Mouse (Mus musculus) testis, adult 2 months (tissue): ENCODE measurements around the gene Nr1h3. TPM values are rescaled to one million over a fixed set of nuclear protein-coding genes. Genes with fewer than 3 reads are reported as not detected.
"Not testable (repeated sequence)": the region's sequence is repeated elsewhere in the genome, so short reads cannot be mapped to it uniquely, and the experiment has no call there.

Experiments used
- H3K27ac ChIP-seq: fragments of 200-500 bp; 2 replicates; pipeline ENCODE4 v1.5.1; 2012; ENCODE audit warnings: low read depth, low read length; ENCODE audit not compliant: control insufficient read depth, insufficient read depth
- H3K27me3 ChIP-seq: fragments of 200-500 bp; 2 replicates; pipeline ENCODE4 v1.6.1; 2012; ENCODE audit warnings: mild to moderate bottlenecking, low read length, moderate library complexity; ENCODE audit not compliant: control insufficient read depth, insufficient read depth
- H3K36me3 ChIP-seq: fragments of 200-500 bp; 2 replicates; pipeline ENCODE4 v1.6.1; 2012; ENCODE audit warnings: mild to moderate bottlenecking, low read length; ENCODE audit not compliant: control insufficient read depth, insufficient read depth
- H3K4me1 ChIP-seq: fragments of 200-500 bp; 2 replicates; pipeline ENCODE4 v1.6.1; 2012; ENCODE audit warnings: low read length; ENCODE audit not compliant: control insufficient read depth, insufficient read depth
- H3K4me3 ChIP-seq: fragments of 200-500 bp; 2 replicates; pipeline ENCODE4 v1.5.1; 2012; ENCODE audit warnings: low read depth, mild to moderate bottlenecking, low read length, moderate library complexity, mixed read lengths; ENCODE audit not compliant: control insufficient read depth
- CTCF ChIP-seq: fragments of 200-500 bp; IDR thresholded peaks from 2 replicates; pipeline ENCODE4 v1.5.1; 2012; ENCODE audit warnings: low read depth, mild to moderate bottlenecking, inconsistent platforms, low read length, moderate library complexity; ENCODE audit not compliant: control insufficient read depth, insufficient read depth, insufficient replicate concordance
- POLR2A ChIP-seq: fragments of 200-500 bp; IDR thresholded peaks from 2 replicates; pipeline ENCODE4 v1.6.1; 2012; ENCODE audit warnings: low read depth, mild to moderate bottlenecking, inconsistent platforms, low read length, moderate library complexity; ENCODE audit not compliant: control insufficient read depth
- polyA plus RNA-seq: library from polyadenylated mRNA; depleted of rRNA; stranded (reverse); fragments of >200 nt; gene quantifications from 2 replicates; pipeline ENCODE4 v1.2.3, GENCODE M21; 2012; rRNA removed

Gene Nr1h3
- 20.0 and 22.8 TPM in 2 replicates for polyA plus RNA-seq

GRCm38 (mm10) chr2:91202222-91202971, at the start of gene Nr1h3, which contains the start of gene Acp2:
Gene Nr1h3 (minus strand): TSS chr2:91202834.
Gene Acp2 (plus strand): TSS chr2:91202885.
- no peak for TF ChIP-seq CTCF
- peak; percentile 74 for TF ChIP-seq POLR2A

GRCm38 (mm10) chr2:91252001-91252400, 49.4 kb upstream of the Nr1h3 start:
- H3K4me3 ChIP-seq, result no peak overlapping the region
- TF ChIP-seq CTCF (no peak), POLR2A (no peak)
- peaks cover 3% of the 10 kb centered on the region for H3K4me1 ChIP-seq
- H3K27ac ChIP-seq, result no peak overlapping the region
- no peaks in the 10 kb centered on the region for H3K27me3 ChIP-seq
- H3K36me3 ChIP-seq, result no peaks in the 10 kb centered on the region

More at GRCm38 (mm10) chr2:91202222-91202971, at the start of gene Nr1h3, which contains the start of gene Acp2:
- Histone ChIP-seq H3K27ac (peak within 1 kb of the TSS; percentile 86), H3K4me1 (peaks cover 6% of the 10 kb centered on the region), H3K36me3 (no peaks in the 10 kb centered on the region; the same call in 1 of the 2 replicates), H3K4me3 (peak within 1 kb of the TSS; percentile 97), H3K27me3 (no peaks in the 10 kb centered on the region)

GRCm38 (mm10) chr2:91248366-91248765, 45.7 kb upstream of the Nr1h3 start:
- TF ChIP-seq CTCF (no peak), POLR2A (no peak)
- H3K36me3 ChIP-seq, result no peaks in the 10 kb centered on the region
- H3K27me3 ChIP-seq, result no peaks in the 10 kb centered on the region
- H3K4me1 ChIP-seq, result no peaks in the 10 kb centered on the region
- H3K27ac ChIP-seq, result no peak overlapping the region
- no peak overlapping the region for H3K4me3 ChIP-seq

- H3K27me3 ChIP-seq, result no peaks in the 10 kb centered on the region
- H3K4me3 ChIP-seq, result no peak overlapping the region
- no peaks in the 10 kb centered on the region for H3K36me3 ChIP-seq
- no peaks in the 10 kb centered on the region for H3K4me1 ChIP-seq
- TF ChIP-seq CTCF, result no peak
- no peak for TF ChIP-seq POLR2A
- H3K27ac ChIP-seq, result no peak overlapping the region
Observed at GRCm38 (mm10) chr2:91244557-91245228, 42.1 kb upstream of the Nr1h3 start.

- H3K27ac ChIP-seq, result no peak overlapping the region
- no peak overlapping the region for H3K4me3 ChIP-seq
Observed at GRCm38 (mm10) chr2:91243416-91243815, 40.8 kb upstream of the Nr1h3 start.

GRCm38 (mm10) chr2:91242547-91242946, 39.9 kb upstream of the Nr1h3 start:
- TF ChIP-seq CTCF (no peak), POLR2A (no peak)
- Histone ChIP-seq H3K4me3 (no peak overlapping the region), H3K36me3 (no peaks in the 10 kb centered on the region), H3K27ac (no peak overlapping the region), H3K4me1 (no peaks in the 10 kb centered on the region), H3K27me3 (no peaks in the 10 kb centered on the region)

More at GRCm38 (mm10) chr2:91243416-91243815, 40.8 kb upstream of the Nr1h3 start:
- Histone ChIP-seq H3K36me3 (no peaks in the 10 kb centered on the region), H3K27me3 (no peaks in the 10 kb centered on the region), H3K4me1 (no peaks in the 10 kb centered on the region)
- TF ChIP-seq POLR2A, result no peak
- no peak for TF ChIP-seq CTCF

- H3K27ac ChIP-seq, H3K4me1 ChIP-seq, H3K27me3 ChIP-seq, H3K36me3 ChIP-seq: not testable (repeated sequence)
- peak overlapping the region; percentile 89 for H3K4me3 ChIP-seq
Observed at GRCm38 (mm10) chr2:91237511-91238080, 35.0 kb upstream of the Nr1h3 start.
